Mouse (Mus musculus) heart, postnatal 0 days (tissue): ENCODE results near the gene Nrg3. TPM values are rescaled to one million over a fixed set of nuclear protein-coding genes. Genes with fewer than 3 reads are reported as not detected.

Experiments
- ATAC-seq: fragments of 200-750 bp; cut with Nextera tagmentation; 2 replicates; pipeline ENCODE4 v1.8.0; 2017; ENCODE audit warnings: low read depth, moderate number of reproducible peaks, moderate library complexity; ENCODE audit not compliant: insufficient read depth
- DNase-seq: peaks from one replicate; pipeline ENCODE4 v3.0.0-alpha.2; 2016; ENCODE audit warnings: low spot score
- H3K27ac ChIP-seq: fragments of 300-500 bp; sonication (generic); 2 replicates; pipeline ENCODE4 v1.5.1; 2014; ENCODE audit warnings: low read depth, mild to moderate bottlenecking
- H3K27me3 ChIP-seq: fragments of 300-500 bp; sonication (generic); 2 replicates; pipeline ENCODE4 v1.6.1; 2014; ENCODE audit warnings: low read length, mixed read lengths; ENCODE audit not compliant: control insufficient read depth, insufficient read depth
- H3K36me3 ChIP-seq: fragments of 300-500 bp; sonication (generic); replicated peaks from 2 replicates; pipeline ENCODE4 v1.6.1; 2014; ENCODE audit warnings: low read length, mixed read lengths; ENCODE audit not compliant: control insufficient read depth, insufficient read depth
- H3K4me1 ChIP-seq: fragments of 300-500 bp; sonication (generic); 2 replicates; pipeline ENCODE4 v1.6.1; 2014; ENCODE audit warnings: antibody characterized with exemption; ENCODE audit not compliant: control insufficient read depth, insufficient read depth
- H3K4me2 ChIP-seq: fragments of 300-500 bp; sonication (generic); 2 replicates; pipeline ENCODE4 v1.6.1; 2014; ENCODE audit warnings: low read depth, mild to moderate bottlenecking, low read length, moderate library complexity
- H3K4me3 ChIP-seq: fragments of 300-500 bp; sonication (generic); 2 replicates; pipeline ENCODE4 v1.5.1; 2014; ENCODE audit warnings: low read depth, low read length
- H3K9ac ChIP-seq: fragments of 300-500 bp; sonication (generic); replicated peaks from 2 replicates; pipeline ENCODE4 v1.6.1; 2014; ENCODE audit warnings: low read depth, low read length, mixed read lengths
- H3K9me3 ChIP-seq: fragments of 300-500 bp; sonication (generic); replicated peaks from 2 replicates; pipeline ENCODE4 v1.6.1; 2016; ENCODE audit warnings: low read length; ENCODE audit not compliant: control insufficient read depth
- CTCF ChIP-seq: IDR thresholded peaks from 2 replicates; pipeline ENCODE4 v1.5.1; 2016; ENCODE audit warnings: antibody characterized with exemption, control low read depth, low read depth
- EP300 ChIP-seq: IDR thresholded peaks from 2 replicates; pipeline ENCODE4 v1.6.1; 2016; ENCODE audit warnings: antibody characterized with exemption, low read depth
- WGBS: fragments of 180-500 bp; shearing (Covaris S2); extraction: QIAGEN DNeasy Blood & Tissue Kit; methylation state at CpG from one replicate; pipeline ENCODE4 v1.1.7; 2014; 5-methylcytosine and 5-hydroxymethylcytosine counted together
- polyA plus RNA-seq: library from polyadenylated mRNA; unstranded; fragments of >200 nt; fragmentation: Nextera tagmentation; extraction: Ambion mirVana; gene quantifications from 2 replicates; pipeline ENCODE4 v1.2.1, GENCODE M21; 2015
- total RNA-seq: library from RNA; depleted of rRNA; stranded (reverse); fragments of >200 nt; gene quantifications from 2 replicates; pipeline ENCODE4 v1.2.3, GENCODE M21; 2014; ENCODE audit warnings: low replicate concordance

The Nrg3 gene
- total and polyA plus RNA-seq, 2 experiments from 2014 or later, result not detected

- H3K9me3 ChIP-seq, result no peaks in the 10 kb centered on the region
- no peak overlapping the region for H3K9ac ChIP-seq
- H3K36me3 ChIP-seq, result no peaks in the 10 kb centered on the region
- WGBS, result 74% methylated on average over 3 of the region's 3 CpGs
- TF ChIP-seq CTCF (no peak), EP300 (no peak)
- no peak overlapping the region for H3K4me2 ChIP-seq
- ATAC-seq (no peak), DNase-seq (no peak)
- H3K27ac ChIP-seq, result no peak overlapping the region
- no peaks in the 10 kb centered on the region for H3K4me1 ChIP-seq
- H3K4me3 ChIP-seq, result no peak overlapping the region
- H3K27me3 ChIP-seq, result no peaks in the 10 kb centered on the region
Observed at GRCm38 (mm10) chr14:38630114-38630513, 842.8 kb downstream of the Nrg3 start.

- no peaks in the 10 kb centered on the region for H3K9me3 ChIP-seq
- ATAC-seq (no peak), DNase-seq (no peak)
- TF ChIP-seq EP300 (no peak), CTCF (no peak)
- H3K9ac ChIP-seq, result no peak overlapping the region
- no peak overlapping the region for H3K4me2 ChIP-seq
- H3K36me3 ChIP-seq, result no peaks in the 10 kb centered on the region
- no peaks in the 10 kb centered on the region for H3K27me3 ChIP-seq
- no peak overlapping the region for H3K4me3 ChIP-seq
- no peak overlapping the region for H3K27ac ChIP-seq
- H3K4me1 ChIP-seq, result no peaks in the 10 kb centered on the region
Observed at GRCm38 (mm10) chr14:38629671-38630070, 843.2 kb downstream of the Nrg3 start.

DNA sequence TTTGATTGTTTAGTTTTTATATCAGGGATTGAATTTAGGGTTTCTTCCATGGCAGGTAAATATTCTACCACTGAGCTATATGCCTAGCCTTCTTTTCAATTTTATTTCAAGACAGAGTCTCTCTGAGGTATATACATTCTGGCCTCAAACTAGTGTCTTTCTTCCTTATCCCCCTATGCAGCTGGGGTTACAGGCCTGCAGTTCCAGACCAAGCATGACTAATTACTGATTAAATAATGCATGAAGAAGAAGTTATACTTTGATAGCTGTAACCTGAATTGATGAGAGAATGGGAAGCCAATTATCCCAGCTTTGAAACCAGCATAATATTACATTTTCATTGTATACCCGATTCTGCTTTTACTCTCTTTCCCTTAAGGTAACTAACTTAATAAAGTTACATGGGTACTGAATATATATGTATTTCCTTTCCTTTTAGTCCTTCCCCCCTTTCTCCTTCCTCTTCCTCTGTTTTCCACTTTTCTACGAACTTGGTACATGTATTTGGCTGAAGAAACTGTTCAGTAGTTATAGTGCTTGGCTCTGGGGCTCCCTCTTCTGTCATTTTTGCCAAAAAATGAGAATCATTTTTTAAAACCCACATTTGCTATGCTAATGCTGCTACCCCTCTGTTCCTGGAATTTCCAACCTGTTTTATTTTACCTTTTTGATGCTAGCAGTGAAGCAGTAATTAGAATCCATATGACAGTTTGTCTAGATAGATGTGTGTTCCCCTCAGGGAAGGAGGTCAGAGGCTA is 843.8 kb downstream of the Nrg3 start:
- Histone ChIP-seq H3K9me3 (no peaks in the 10 kb centered on the region), H3K27me3 (no peaks in the 10 kb centered on the region), H3K4me2 (no peak overlapping the region), H3K9ac (no peak overlapping the region), H3K27ac (no peak overlapping the region), H3K36me3 (no peaks in the 10 kb centered on the region), H3K4me1 (no peaks in the 10 kb centered on the region), H3K4me3 (no peak overlapping the region)
- 63% methylated on average over 2 of the region's 2 CpGs for WGBS
- ATAC-seq (no peak), DNase-seq (no peak)
- no peak for TF ChIP-seq CTCF
- TF ChIP-seq EP300, result no peak

DNA sequence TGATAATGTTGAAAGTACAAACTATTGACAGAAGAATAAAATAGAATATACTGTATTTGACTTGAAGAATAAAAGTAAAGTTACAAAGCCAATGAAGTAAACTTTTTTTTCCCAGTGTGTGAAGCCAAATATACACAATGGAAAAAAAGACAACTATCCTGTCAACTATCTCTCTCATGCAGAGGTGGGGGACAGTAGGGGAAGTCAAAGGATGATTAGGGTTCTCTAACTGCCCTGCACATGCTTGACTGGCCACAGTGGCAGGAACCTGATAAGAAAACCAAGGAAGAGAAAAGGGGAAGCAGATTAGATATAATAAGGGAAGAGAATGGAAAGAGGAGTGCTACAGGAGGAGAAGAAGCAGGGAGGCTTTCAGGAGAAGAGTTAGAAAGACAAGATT is 855.9 kb downstream of the Nrg3 start:
- Histone ChIP-seq H3K4me2 (no peak overlapping the region), H3K9ac (no peak overlapping the region), H3K27me3 (no peaks in the 10 kb centered on the region), H3K4me1 (no peaks in the 10 kb centered on the region), H3K4me3 (no peak overlapping the region), H3K36me3 (no peaks in the 10 kb centered on the region), H3K27ac (no peak overlapping the region), H3K9me3 (no peaks in the 10 kb centered on the region)
- ATAC-seq (no peak), DNase-seq (no peak)
- TF ChIP-seq EP300 (no peak), CTCF (no peak)

DNA sequence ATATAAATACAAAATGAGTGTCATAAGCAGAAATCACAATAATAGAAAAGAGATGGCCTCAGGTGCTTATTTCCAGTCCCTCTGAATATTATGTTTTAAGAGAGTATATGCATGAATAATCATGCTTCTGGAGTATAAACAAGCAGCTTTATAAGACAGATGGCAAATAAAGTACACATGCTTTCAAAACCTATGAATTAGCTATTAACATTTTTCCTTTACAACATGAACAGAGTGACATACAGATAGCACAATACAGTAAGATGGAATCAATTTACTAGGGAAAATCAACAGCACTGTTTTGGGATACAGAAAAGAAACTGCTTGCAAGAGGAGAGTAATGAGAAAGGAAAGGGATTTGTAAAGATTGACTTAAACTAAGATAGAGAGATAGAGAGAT is 875.2 kb downstream of the Nrg3 start:
- H3K27me3 ChIP-seq, result no peaks in the 10 kb centered on the region
- no peaks in the 10 kb centered on the region for H3K36me3 ChIP-seq
- no peak for ATAC-seq
- H3K4me2 ChIP-seq, result no peak overlapping the region
- no peaks in the 10 kb centered on the region for H3K9me3 ChIP-seq
- no peaks in the 10 kb centered on the region for H3K4me1 ChIP-seq
- H3K9ac ChIP-seq, result no peak overlapping the region
- TF ChIP-seq EP300 (no peak), CTCF (no peak)
- no peak for DNase-seq
- H3K4me3 ChIP-seq, result no peak overlapping the region
- H3K27ac ChIP-seq, result no peak overlapping the region

DNA sequence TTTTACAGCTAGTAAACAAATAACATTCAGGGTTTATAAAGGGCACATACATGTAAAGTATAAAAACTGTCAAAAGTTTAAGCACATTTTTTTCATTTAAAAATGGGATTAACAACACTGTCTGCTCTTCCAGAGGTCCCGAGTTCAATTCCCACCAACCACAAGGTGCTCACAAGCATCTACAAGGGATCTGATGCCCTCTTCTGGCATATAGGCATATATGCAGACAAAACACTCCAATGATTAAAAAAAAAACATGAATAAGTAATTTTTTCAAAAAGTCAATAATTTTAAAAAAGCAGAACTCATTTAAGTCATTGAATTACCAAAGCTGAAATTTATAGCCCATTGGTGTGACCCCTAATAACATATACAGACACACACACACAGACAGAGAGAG is 878.6 kb downstream of the Nrg3 start:
- no peak for ATAC-seq
- Histone ChIP-seq H3K4me1 (no peaks in the 10 kb centered on the region), H3K4me3 (no peak overlapping the region), H3K27me3 (no peaks in the 10 kb centered on the region), H3K36me3 (no peaks in the 10 kb centered on the region), H3K9ac (no peak overlapping the region), H3K9me3 (no peaks in the 10 kb centered on the region), H3K27ac (no peak overlapping the region), H3K4me2 (no peak overlapping the region)
- no peak for DNase-seq
- TF ChIP-seq EP300, result no peak
- no peak for TF ChIP-seq CTCF
- 63% methylated on average over 1 of the region's 1 CpGs for WGBS
